Mouse (Mus musculus) hindlimb bud, embryonic 11.5 days (tissue): ENCODE measurements around the gene Abca8a.
"Not testable (repeated sequence)": the region's sequence is repeated elsewhere in the genome, so short reads cannot be mapped to it uniquely, and the experiment has no call there.

Experiments
- DNase-seq: peaks from one replicate; pipeline ENCODE4 v3.0.0-alpha.2; 2012; ENCODE audit warnings: low read depth, low spot score; ENCODE audit errors: extremely low spot score

Gene Abca8a

DNA sequence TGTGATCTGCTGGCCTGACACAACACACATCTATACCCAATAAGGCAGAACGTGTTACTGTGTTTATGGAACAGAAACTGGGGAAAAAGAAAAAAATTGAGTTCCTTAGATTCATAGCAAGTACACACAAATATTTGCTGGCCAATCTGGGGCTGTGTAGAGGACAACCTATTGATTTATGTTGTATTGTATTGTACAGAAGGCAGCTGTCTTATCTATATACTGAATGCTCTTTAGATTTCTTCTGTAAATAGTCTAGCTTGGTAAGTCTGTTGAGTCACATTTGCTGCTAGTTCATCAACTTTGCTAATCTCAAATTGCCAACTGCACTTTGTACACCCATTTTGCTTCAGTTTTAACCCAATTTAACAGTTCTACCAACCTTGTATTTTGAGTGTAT is 107.6 kb downstream of the Abca8a start:
- DNase-seq: no peak

DNA sequence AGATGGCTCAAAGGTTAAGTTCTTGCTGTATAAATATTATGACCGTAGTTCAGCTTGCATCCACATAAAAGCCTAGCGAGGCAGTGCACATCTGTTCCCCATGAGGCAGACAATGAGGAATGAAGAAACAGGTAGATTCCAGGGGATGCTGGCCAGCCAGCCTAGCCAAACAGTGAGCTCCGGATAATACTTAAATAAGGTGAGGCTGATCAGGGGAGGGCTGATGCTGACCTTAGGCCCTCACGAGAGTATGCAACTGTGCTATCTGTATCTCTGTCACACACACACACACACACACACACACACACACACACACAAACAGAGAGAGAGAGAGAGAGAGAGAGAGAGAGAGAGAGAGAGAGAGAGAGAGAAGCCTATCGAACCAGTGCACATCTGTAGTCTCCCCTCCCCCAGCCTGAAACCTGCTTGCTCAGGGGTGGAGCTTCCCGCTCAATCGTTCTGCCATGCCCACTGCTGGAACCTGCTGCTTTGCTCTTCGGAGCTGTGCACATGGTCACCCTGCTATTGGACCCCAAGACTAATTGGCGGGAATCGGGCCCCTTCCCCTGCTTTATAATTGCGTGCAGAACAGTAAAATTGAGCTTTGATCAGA is 108.2 kb downstream of the Abca8a start:
- DNase-seq: not testable (repeated sequence)

DNA sequence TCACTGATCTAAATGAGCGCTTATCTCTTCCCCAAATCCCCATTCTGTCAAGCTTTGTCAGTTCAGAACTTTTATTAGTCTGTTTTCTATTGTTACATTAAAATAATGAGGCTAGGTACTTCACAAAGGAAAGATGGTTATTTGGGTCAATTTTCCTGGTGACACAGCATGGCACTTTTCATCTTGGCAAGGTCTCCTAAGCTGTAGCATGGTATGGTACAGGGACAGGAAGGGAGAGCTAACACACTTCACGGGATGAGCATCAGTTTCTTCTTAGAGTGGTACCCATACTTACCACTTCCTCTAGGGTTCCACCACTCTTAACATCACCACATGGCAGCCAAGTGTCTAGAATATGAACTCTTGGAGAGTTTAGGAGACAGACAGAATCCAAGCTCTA is 113.9 kb downstream of the Abca8a start:
- no peak for DNase-seq
